Mouse (Mus musculus): ENCODE results near the gene Pappa. TPM values are rescaled to one million over a fixed set of nuclear protein-coding genes. Genes with fewer than 3 reads are reported as not detected.

Pappa gene
- under 1 TPM in 1 of 2 experiments, not detected in 1; 0.04 TPM for polyA plus RNA-seq (2017; shearing (Covaris generic))

DNA sequence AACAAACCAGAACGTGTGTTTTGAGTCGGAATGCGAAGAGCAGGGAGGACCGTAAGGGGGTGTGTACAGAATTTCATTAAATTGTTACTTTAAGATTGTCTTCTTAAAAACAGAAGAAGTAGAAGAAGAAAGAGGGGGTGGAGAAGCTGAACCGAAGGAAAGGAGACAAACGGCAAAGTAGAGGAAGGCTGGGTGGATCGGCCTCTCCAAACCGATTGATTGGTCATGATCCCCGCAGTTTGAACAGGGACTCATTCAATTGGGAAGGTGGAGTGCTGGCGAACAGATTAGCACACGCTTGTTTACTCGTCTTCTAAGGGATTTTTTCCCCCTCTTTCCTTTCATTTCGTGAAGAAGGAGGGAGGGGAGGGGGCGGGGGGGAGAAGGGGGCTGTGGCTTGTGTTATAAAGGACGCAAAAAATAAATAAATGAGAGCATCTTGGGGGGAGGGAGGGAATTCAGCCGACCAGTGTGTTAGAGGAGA is at the start of gene Pappa:
TSS of gene Pappa (plus strand) at position 434 of the 484 bp plus-strand sequence.
- no peak for ATAC-seq

- no peak for ATAC-seq
Measured at GRCm38 (mm10) chr4:65077906-65078615, 45.9 kb upstream of the Pappa start.

DNA sequence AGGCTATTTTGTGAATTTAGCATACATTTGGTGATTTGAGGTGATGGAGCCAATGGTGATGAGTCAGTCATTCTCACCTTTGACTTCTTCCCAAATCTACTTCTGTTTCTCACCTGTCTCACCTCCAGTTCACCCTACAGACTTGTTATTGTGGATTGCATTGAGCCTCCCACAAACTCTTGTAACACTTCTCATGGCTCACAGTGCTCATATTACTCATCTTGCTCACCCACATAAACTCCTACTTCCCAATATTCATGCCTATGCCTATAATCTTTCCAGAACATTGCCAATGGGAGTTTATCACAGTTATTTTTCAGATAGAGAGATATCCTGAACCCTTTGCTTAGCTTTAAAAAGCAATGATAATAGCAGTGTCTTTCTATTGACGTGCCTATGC is 37.1 kb upstream of the Pappa start:
- ATAC-seq = no peak

DNA sequence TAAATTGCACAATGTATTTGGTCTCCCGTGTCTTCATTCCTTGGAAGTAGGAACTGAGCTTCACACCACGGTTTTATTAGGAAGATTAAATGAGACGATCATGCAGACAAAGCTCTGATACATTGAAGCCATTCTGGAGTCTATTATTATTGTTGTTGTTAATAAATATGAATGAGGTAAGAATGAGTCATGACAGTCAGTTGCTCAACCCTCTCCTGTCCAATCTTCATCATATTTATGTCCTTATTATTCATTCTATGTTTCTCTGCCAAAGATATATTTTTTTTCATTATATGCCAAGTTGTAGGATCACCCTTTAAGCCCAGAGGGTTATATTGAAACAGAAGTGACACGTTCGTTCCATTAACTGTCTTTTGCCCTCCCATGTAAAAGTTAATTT is 36.4 kb upstream of the Pappa start:
- no peak for ATAC-seq

DNA sequence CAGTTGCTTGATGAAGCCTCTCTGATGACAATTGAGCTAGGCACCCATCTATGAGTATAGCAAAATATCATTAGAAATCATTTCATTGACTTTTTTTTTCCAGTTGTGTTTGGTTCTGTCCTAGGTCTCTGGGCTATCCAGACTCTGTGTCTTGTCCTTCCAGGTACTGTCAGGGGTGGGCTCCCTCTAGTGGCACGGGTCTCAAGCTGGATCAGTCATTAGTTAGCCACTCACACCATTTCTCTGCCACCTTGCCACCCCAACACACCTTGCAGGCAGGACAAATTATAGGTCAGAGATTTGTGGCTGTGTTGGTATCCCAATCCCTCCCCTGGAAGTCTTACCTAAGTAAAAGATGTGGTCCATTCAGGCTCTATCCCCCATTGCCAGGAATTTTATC is 31.8 kb upstream of the Pappa start:
- no peak for ATAC-seq

- no peak for ATAC-seq
Measured at GRCm38 (mm10) chr4:65120329-65120728, 3.6 kb upstream of the Pappa start.

GRCm38 (mm10) chr4:65122841-65123240 is 1.1 kb upstream of the Pappa start:
- no peak for ATAC-seq

GRCm38 (mm10) chr4:65124369-65125151 is 586 bp downstream of the Pappa start:
- no peak for ATAC-seq

DNA sequence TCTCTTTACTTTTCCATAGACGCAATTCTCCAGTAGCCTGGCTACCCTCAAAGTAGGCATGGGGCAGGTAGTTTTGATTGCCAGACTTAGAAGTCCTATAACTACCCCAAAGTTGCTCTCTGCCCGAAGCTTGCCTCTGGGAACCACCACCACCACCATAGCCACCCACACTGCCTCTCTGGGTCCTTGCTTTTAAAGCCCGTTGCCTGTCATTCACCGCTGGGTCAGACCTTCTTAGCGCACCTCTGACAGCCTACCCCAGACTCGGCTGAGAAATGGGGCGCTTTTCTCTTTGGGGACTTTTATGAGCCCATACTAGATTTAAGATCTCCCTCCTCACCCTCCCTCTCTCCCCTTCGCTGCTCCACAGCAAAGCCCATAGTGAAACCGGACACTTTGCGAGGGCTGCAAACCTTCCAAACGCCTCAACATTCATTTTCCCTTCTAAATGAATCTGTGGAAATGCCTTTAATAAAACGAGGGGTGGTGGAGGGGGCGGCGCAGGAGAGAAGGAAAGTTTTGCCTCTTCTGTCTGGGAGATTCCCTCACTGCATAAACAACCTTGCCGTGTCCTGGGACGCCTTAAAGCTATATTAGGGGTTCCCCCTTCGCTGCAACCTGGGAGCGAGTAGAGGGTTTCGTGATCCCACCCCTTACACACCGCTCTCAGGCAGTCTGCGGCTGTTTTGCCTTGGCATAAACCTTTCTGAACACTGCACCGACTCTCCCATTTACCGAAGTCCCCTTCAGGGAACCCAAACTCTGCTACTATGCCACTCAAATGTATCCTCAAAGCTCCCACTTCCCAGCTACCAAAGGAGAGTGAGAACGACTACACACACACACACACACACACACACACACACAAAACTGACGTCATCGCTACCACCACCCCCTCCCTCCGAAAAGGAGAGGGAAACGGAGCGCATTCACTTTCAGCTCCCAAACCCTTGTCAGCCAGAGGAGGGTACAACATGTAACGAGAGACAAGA is 1.7 kb downstream of the Pappa start:
- no peak for ATAC-seq

DNA sequence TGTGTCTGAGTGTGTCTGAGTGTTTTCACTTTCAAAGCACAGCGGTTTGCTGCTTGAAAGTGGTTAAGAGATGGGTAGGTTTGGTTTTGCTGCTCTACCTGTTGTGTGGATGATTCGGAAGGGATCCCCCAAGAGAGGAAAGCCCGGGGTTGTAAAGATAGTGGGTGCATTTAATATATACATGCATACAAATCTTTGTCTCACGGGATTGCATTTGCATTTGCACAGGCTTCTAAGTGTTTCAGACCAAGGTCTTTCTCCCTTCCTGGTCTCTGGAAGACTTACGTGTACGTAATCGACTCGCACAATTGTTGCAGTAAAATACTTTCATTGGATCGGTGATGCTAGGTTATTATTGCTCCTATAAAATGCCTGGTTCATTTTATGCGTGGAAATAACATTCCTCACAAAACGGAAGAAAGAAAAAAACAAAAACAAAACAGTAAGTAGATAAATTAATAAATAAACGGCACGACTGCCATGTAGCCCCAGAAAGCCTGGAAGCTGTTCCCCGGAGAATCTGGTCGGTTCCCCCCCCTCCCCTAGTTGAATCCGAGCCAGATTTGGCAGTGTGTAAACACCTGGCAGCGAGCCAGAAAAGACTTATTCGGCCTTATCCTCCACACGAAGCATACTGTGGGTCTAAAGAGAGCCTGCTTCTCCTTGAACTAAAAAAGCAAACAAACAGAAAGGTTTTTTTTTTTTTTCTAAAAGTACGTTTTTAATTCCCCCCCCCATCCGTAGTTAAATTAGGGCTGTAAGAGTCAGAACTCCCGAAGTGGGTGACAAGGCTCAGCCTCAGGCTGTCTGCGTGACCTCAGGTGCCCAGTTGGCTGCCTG is 2.7 kb downstream of the Pappa start:
- no peak for ATAC-seq

- ATAC-seq = no peak
Measured at GRCm38 (mm10) chr4:65127291-65127590, 3.3 kb downstream of the Pappa start.

DNA sequence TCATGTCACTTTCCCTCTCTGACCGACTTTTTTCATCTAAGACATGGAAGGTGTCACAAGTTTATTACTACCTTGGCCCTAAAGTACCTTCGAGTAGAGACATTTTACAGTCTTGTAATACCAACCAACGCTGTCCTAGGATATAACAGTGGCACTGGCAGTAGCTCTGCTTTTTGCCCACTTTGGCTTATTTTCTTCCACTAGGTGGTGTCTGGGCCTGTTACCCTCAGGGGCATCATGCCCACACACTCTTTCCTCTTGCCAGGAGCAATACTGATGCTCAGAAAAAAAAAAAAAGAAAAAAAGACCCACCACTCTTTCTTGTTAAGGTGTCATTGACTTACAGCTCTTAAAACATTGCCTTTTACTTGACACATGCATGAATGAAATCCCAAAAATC is 8.7 kb downstream of the Pappa start:
- ATAC-seq = no peak

DNA sequence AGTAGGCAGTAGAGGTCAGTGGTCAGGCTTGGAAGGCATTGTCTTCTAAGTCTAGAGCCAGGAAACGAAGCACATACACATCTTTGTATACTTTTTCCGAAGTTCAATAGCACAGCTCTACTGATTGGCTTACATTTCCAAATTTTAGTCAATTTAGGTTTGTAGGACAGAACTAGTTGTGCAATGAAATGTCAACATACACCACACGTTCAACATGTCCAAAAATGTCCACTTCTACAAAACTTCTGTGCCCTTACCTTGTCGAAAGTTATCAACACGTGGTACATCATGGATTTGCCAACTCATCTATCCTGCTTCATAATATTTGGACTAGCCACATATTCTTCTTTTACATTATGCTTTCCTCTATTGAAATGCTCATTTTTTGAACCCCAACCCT is 10.4 kb downstream of the Pappa start:
- ATAC-seq = no peak

GRCm38 (mm10) chr4:65135109-65135508 is 11.1 kb downstream of the Pappa start:
- no peak for ATAC-seq

DNA sequence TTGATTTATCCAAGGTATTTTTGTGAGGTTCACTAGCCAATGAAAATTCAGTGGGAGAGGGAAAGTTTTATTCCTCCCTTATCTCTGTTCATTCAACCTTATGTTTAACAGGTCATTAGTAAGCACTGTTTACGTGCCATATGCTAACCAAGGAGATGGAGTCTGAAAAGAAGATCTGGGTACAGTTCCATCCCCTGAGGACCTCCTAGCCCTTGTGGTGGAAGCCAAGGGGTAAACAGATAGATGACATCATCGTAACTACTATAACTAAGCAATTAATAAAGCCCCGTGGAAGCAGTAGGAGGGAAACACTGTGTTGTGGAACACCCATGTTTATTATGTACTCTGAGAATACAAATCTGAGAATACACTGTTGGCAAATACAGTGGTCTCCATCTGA is 12.6 kb downstream of the Pappa start:
- ATAC-seq = no peak

DNA sequence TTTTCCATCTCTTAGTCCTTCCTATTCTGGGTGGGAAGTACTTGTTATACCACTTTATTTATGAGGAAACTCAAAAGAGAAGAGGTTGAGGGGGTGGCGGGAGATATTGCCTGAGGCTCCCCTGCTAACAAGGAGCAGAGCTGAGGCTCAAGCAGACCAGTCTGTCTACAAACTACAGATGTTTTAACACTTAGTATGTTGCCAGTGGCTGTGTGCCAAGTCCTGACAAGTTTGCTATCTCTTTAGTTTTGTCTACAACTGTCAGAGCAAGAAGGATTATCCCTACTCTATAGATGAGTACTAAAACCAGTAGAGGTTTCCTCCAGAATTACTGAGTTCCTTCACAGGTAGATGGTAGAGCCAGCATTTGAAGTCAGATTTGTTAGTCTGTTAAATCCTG is 23.0 kb downstream of the Pappa start:
- no peak for ATAC-seq

- no peak for ATAC-seq
Measured at GRCm38 (mm10) chr4:65153601-65154000, 29.6 kb downstream of the Pappa start.

GRCm38 (mm10) chr4:65156231-65156630 is 32.3 kb downstream of the Pappa start:
- ATAC-seq = no peak

GRCm38 (mm10) chr4:65158651-65159050 is 34.7 kb downstream of the Pappa start:
- ATAC-seq = no peak

DNA sequence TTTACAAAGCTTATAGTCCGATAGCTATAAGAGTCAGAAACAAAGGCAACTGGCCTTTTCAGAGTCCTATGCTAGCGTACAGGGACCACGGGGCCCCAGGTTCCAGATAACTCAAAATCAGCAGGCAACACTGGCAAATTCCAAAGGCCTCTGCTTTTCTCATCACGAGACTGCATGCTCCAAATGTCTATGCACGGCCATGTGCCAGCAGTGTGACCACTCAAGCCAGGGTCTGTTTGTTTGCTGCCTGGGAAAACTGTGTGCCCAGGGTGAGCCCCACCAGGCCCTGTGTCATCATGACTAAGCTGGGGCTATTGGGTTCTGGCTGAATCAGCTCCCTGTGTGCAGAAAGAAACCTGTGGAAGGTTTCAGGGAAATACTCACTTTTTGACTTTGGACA is 35.5 kb downstream of the Pappa start:
- no peak for ATAC-seq

DNA sequence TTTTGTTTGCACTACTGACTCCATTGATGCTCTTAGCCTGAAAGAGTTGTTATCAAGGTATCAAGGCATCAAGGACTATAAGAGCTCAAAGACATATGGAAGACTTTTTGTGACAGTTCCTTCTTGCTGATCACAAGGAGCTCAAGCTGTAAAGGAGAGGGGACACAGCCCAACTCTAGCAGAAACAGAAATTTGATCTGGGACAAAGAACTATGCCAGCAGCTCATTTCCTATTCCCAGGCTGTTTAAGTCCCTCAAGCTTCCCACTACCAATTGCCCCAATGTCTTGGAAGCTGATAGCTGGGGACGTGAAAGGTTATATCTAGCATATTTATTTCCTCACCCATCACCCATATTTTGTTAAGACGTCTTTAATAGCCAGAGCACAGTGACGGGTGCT is 39.7 kb downstream of the Pappa start:
- ATAC-seq = no peak

GRCm38 (mm10) chr4:65166288-65166835 is 42.4 kb downstream of the Pappa start:
- ATAC-seq = no peak
